In the genomic region with DNA sequence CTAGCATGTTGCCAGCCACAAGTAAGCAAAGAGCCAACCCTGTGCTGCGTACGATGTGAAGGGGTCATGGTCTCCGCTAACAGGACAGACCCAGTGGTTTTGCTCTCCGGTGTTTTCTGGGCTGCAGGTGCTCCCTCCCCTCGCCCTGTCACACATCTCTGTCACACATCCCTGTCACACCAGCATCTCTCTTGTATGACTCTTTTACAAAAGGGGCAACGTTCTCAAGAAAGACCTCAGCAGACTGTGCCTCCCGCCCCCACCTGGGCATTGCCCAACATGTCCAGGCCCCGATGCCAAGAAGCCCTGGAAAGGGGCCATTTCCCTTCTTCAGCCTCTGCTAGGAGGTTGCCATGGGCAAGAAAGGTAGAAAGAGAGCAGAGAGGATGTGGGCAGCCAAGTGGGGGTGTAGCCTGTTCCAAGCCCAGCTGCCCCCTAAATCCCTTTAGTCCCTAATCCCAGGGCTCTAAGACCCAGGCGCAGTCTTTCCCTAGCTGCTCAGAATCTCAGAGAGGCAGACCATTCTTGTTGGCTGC, we compare ENCODE assay signal across 15 mouse cellular contexts. TPM values are rescaled to one million over a fixed set of nuclear protein-coding genes. Genes with fewer than 3 reads are reported as not detected.
DNase-seq lines count a peak whose midpoint lies in the region.
"Had no signal": no experiment of that assay in that cellular context is flagged by ENCODE, and none has a peak within 500 bp of the region (broad histone marks: within the 10 kb centered on the region; RNA-seq: fewer than 3 reads in every experiment).

No protein-coding gene starts in this region.

- DNase-seq in cerebellum, postnatal 10 days = peak; percentile 89 to 91
- no peak for DNase-seq in cerebellum, adult 8-10 months
- peak; percentile 70 for DNase-seq in left cerebral cortex, postnatal 4 days
- DNase-seq in left cerebral cortex, adult 18-20 months (ENCODE audit: low spot score in 2 of 2) = no peak
- DNase-seq in retina, postnatal 1 day = peak; percentile 29
- no peak for DNase-seq in retina, embryonic 14.5 days (ENCODE audit: low spot score)
- DNase-seq in lung, postnatal 36 days = peak; percentile 73
- DNase-seq in urinary bladder, postnatal 4 days (ENCODE audit: low spot score in 2 of 2) = no peak
- DNase-seq: adrenal gland, adult 2 months; cerebellum, adult 18-20 months; gastrocnemius, postnatal 25 days; heart, adult 2 months; kidney, adult 18-20 months; layer of hippocampus, adult 9-11 months; thymus, adult 2 months had no signal

- intact Hi-C loops in left cerebral cortex, postnatal 4 days (cut with DNase I) = no loop called here

RNA-seq across cellular contexts. Expression of a gene that starts 10.8 kb away (rescaled TPM):
- 10 to 100 TPM; 66.8 to 68.7 TPM for total RNA-seq in left cerebral cortex, postnatal 4 days (2021)
- 10 to 100 TPM; 60.8 to 62.7 TPM for total RNA-seq in left cerebral cortex, adult 18-20 months (2021)

Comparison
In these comparisons a context has a peak if more than half of its experiments do, and no peak if none do; other contexts are left out.
1. DNase-seq: peak in cerebellum, postnatal 10 days (2 of 2), left cerebral cortex, postnatal 4 days (single experiment), retina, postnatal 1 day (single experiment) and lung, postnatal 36 days (single experiment); none in cerebellum, adult 8-10 months (single experiment), left cerebral cortex, adult 18-20 months (0 of 2), retina, embryonic 14.5 days (single experiment) and urinary bladder, postnatal 4 days (0 of 2).